Mouse (Mus musculus) liver, embryonic 14.5 days (tissue): ENCODE data around the gene Cadm2. TPM values are rescaled to one million over a fixed set of nuclear protein-coding genes. Genes with fewer than 3 reads are reported as not detected.
A peak's percentile ranks its signal among the peaks of the same experiment; 100 is the strongest.

Experiments
- ATAC-seq: fragments of 200-750 bp; cut with Nextera tagmentation; 2 replicates; pipeline ENCODE4 v1.8.0; 2017; ENCODE audit warnings: moderate number of reproducible peaks, mild to moderate bottlenecking, moderate library complexity; ENCODE audit not compliant: insufficient read depth
- DNase-seq, 3 experiments: peaks; one replicate each; pipeline ENCODE4 v3.0.0-alpha.2; 2012 to 2013; ENCODE audit warnings: low read depth in 3 of 3, low spot score in 3 of 3
- H3K27ac ChIP-seq: fragments of 300-500 bp; sonication (generic); 2 replicates; pipeline ENCODE4 v1.5.1; 2014; ENCODE audit warnings: moderate library complexity, mild to moderate bottlenecking, control low read depth, inconsistent platforms
- H3K27me3 ChIP-seq: fragments of 300-500 bp; sonication (generic); 2 replicates; pipeline ENCODE4 v1.6.1; 2014; ENCODE audit warnings: mild to moderate bottlenecking, low read length, moderate library complexity; ENCODE audit not compliant: control insufficient read depth, insufficient read depth
- H3K36me3 ChIP-seq: fragments of 300-500 bp; sonication (generic); replicated peaks from 2 replicates; pipeline ENCODE4 v1.6.1; 2014; ENCODE audit warnings: low read depth; ENCODE audit not compliant: control insufficient read depth, insufficient read depth
- H3K4me1 ChIP-seq, 2 experiments: fragments of 200-500 bp in 1 of 2; fragments of 300-500 bp in 1 of 2; sonication (generic) in 1 of 2; replicated peaks; 2 replicates each; pipeline ENCODE4 v1.6.1; 2012 to 2014; ENCODE audit warnings: antibody characterized with exemption in 1 of 2, inconsistent platforms in 1 of 2, low read length in 1 of 2; ENCODE audit not compliant: control insufficient read depth in 2 of 2, insufficient read depth in 2 of 2
- H3K4me2 ChIP-seq: fragments of 300-500 bp; sonication (generic); 2 replicates; pipeline ENCODE4 v1.6.1; 2014; ENCODE audit warnings: low read depth, mild to moderate bottlenecking, control low read depth, moderate library complexity
- H3K4me3 ChIP-seq, 2 experiments: fragments of 200-500 bp in 1 of 2; fragments of 300-500 bp in 1 of 2; sonication (generic) in 1 of 2; 2 replicates each; pipeline ENCODE4 v1.5.1; 2012 to 2014; ENCODE audit warnings: low read depth in 2 of 2, low read length in 2 of 2, mild to moderate bottlenecking in 2 of 2, control low read depth in 1 of 2, inconsistent platforms in 1 of 2, moderate library complexity in 1 of 2; ENCODE audit not compliant: insufficient read depth in 1 of 2
- H3K9ac ChIP-seq: fragments of 300-500 bp; sonication (generic); replicated peaks from 2 replicates; pipeline ENCODE4 v1.6.1; 2014; ENCODE audit warnings: mild to moderate bottlenecking, control low read depth, moderate library complexity
- H3K9me3 ChIP-seq: fragments of 300-500 bp; sonication (generic); 2 replicates; pipeline ENCODE4 v1.6.1; 2016; ENCODE audit warnings: low read length, mixed read lengths; ENCODE audit not compliant: control insufficient read depth
- CTCF ChIP-seq: IDR thresholded peaks from 2 replicates; pipeline ENCODE4 v1.5.1; 2016; ENCODE audit warnings: antibody characterized with exemption, low read depth, control low read depth
- EP300 ChIP-seq: IDR thresholded peaks from 2 replicates; pipeline ENCODE4 v1.6.1; 2016; ENCODE audit warnings: antibody characterized with exemption, low read depth
- WGBS: fragments of 180-500 bp; shearing (Covaris S2); extraction: QIAGEN DNeasy Blood & Tissue Kit; methylation state at CpG from one replicate; pipeline ENCODE4 v1.1.7; 2014; ENCODE audit not compliant: insufficient replicate concordance; 5-methylcytosine and 5-hydroxymethylcytosine counted together
- polyA plus RNA-seq, 2 experiments: library from polyadenylated mRNA; depleted of rRNA in 1 of 2; stranded (reverse) in 1 of 2; unstranded in 1 of 2; fragments of >200 nt; fragmentation: Nextera tagmentation in 1 of 2; extraction: Ambion mirVana in 1 of 2; gene quantifications; 2 replicates each; pipeline versions ENCODE4 v1.2.1 to v1.2.3; 2012 to 2014

The Cadm2 gene
- polyA plus RNA-seq, 2 experiments, result 0.06 TPM; not detected in 1

GRCm38 (mm10) chr16:67410926-67411325 is 209.8 kb downstream of the Cadm2 start:
- Histone ChIP-seq H3K27me3 (no peaks in the 10 kb centered on the region), H3K9me3 (no peaks in the 10 kb centered on the region), H3K36me3 (no peaks in the 10 kb centered on the region), H3K4me3 (no peak overlapping the region), H3K9ac (no peak overlapping the region), H3K4me2 (no peak overlapping the region), H3K4me1 (no peaks in the 10 kb centered on the region), H3K27ac (no peak overlapping the region)
- no peak for TF ChIP-seq CTCF
- TF ChIP-seq EP300, result no peak
- ATAC-seq (no peak), DNase-seq (no peak)
- WGBS, result 46% methylated on average over 3 of the region's 3 CpGs

DNA sequence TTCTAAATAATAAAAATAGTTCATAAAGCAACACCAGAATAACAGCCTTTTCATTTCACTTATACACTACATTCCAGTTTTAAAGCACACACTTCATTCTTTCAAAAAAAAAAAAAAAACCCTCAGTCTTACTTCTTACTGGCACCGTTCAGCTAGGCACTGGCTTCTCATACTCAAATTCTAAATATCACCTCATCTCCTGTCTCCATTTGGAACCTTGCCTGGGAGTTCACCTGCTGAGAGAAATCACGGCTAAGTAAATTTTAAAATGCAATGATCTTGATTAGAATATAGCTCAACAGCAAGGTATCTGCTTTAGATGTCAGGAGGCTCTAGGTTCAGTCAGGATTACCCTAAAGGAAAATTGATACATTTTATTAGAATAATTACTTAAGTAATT is 210.2 kb downstream of the Cadm2 start:
- H3K27me3 ChIP-seq, result no peaks in the 10 kb centered on the region
- DNase-seq (no peak), ATAC-seq (no peak)
- H3K27ac ChIP-seq, result no peak overlapping the region
- H3K9ac ChIP-seq, result no peak overlapping the region
- WGBS, result 49% methylated on average over 2 of the region's 2 CpGs
- no peak overlapping the region for H3K4me2 ChIP-seq
- TF ChIP-seq EP300, result no peak
- TF ChIP-seq CTCF, result no peak
- no peaks in the 10 kb centered on the region for H3K4me1 ChIP-seq
- no peaks in the 10 kb centered on the region for H3K9me3 ChIP-seq
- H3K4me3 ChIP-seq, result no peak overlapping the region
- no peaks in the 10 kb centered on the region for H3K36me3 ChIP-seq

DNA sequence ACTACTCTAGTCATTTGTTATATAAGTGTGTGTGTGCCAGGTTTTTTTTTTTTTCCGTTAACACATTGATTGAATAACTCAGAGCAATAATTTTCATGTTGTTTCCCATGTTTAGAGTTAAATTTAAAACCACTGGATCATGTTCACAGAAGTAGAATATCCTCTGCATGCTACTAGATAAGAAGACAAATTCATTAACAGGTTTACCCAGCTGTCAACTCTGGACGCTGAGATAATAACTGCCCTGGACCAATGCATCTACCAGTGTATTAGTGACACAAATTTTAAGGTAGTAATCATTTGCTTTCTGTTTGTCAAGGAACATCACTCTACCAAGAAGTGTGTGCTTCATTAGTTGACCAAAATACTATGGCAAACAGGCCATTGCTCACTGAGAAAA is 253.0 kb downstream of the Cadm2 start:
- Histone ChIP-seq H3K27me3 (no peaks in the 10 kb centered on the region), H3K4me3 (no peak overlapping the region), H3K9me3 (no peaks in the 10 kb centered on the region), H3K27ac (no peak overlapping the region), H3K9ac (no peak overlapping the region), H3K4me2 (no peak overlapping the region), H3K4me1 (no peaks in the 10 kb centered on the region), H3K36me3 (no peaks in the 10 kb centered on the region)
- DNase-seq, result peak in 1 of 3 experiments; percentile 32
- WGBS, result 53% methylated on average over 2 of the region's 2 CpGs
- 0 out of 2 replicates have a peak, but pooled peaks have one; percentile 33 for ATAC-seq
- TF ChIP-seq EP300, result no peak
- TF ChIP-seq CTCF, result no peak

GRCm38 (mm10) chr16:67348011-67348410 is 272.7 kb downstream of the Cadm2 start:
- no peak for DNase-seq
- Histone ChIP-seq H3K27ac (no peak overlapping the region), H3K9me3 (no peaks in the 10 kb centered on the region), H3K4me2 (no peak overlapping the region), H3K4me3 (no peak overlapping the region), H3K4me1 (no peaks in the 10 kb centered on the region), H3K36me3 (no peaks in the 10 kb centered on the region), H3K27me3 (no peaks in the 10 kb centered on the region), H3K9ac (no peak overlapping the region)
- 57% methylated on average over 5 of the region's 5 CpGs for WGBS
- no peak for ATAC-seq
- no peak for TF ChIP-seq CTCF
- no peak for TF ChIP-seq EP300

GRCm38 (mm10) chr16:67347561-67347960 is 273.1 kb downstream of the Cadm2 start:
- H3K36me3 ChIP-seq, result no peaks in the 10 kb centered on the region
- DNase-seq, result no peak
- no peak for ATAC-seq
- H3K27me3 ChIP-seq, result no peaks in the 10 kb centered on the region
- H3K9me3 ChIP-seq, result no peaks in the 10 kb centered on the region
- no peak overlapping the region for H3K4me3 ChIP-seq
- no peak for TF ChIP-seq CTCF
- no peak overlapping the region for H3K27ac ChIP-seq
- no peaks in the 10 kb centered on the region for H3K4me1 ChIP-seq
- no peak overlapping the region for H3K9ac ChIP-seq
- H3K4me2 ChIP-seq, result no peak overlapping the region
